Mouse (Mus musculus) spleen, postnatal 4 days (tissue): Measurements from ENCODE around the gene AI413582.

Experiments
- DNase-seq, 2 experiments: peaks; one replicate each; pipeline ENCODE4 v3.0.0; 2022; ENCODE audit warnings: low spot score in 2 of 2

AI413582 gene

GRCm38 (mm10) chr17:27518700-27519595 lies 46.6 kb downstream of the AI413582 start:
- no peak for DNase-seq

DNA sequence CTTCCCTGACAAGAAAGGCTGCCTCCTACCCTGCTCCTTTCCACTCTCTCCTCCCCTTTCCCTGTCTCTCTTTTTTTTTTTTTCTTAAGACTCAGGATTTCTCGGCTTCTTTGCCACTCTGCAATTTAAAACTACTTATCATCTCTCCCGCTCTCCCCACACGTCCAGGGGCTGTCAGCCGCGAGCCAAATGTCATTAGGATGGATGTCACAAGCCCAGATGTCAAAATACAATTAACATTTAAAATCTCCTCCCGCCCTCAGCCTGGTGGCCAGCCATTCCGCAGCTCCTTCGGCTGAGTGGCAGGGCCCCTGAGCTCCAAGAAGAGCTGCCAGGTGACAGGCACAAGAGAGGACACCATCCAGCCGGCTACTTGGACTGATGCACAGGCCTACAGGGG lies 47.3 kb downstream of the AI413582 start:
- no peak for DNase-seq

GRCm38 (mm10) chr17:27513916-27514762 lies 51.4 kb downstream of the AI413582 start:
- DNase-seq: no peak
